Mouse (Mus musculus) neutrophil, adult 59 days (primary cell): ENCODE results near the gene Fam69a. TPM values are rescaled to one million over a fixed set of nuclear protein-coding genes. Genes with fewer than 3 reads are reported as not detected.

ENCODE experiments used
- total RNA-seq, 2 experiments: library from RNA; stranded (reverse); gene quantifications; 1 replicate in 1 of 2; 2 replicates in 1 of 2; pipeline ENCODE4 v1.2.4; 2023

Gene Fam69a
- total RNA-seq, result 10 to 100 TPM; 20.6 to 27.2 TPM

DNA sequence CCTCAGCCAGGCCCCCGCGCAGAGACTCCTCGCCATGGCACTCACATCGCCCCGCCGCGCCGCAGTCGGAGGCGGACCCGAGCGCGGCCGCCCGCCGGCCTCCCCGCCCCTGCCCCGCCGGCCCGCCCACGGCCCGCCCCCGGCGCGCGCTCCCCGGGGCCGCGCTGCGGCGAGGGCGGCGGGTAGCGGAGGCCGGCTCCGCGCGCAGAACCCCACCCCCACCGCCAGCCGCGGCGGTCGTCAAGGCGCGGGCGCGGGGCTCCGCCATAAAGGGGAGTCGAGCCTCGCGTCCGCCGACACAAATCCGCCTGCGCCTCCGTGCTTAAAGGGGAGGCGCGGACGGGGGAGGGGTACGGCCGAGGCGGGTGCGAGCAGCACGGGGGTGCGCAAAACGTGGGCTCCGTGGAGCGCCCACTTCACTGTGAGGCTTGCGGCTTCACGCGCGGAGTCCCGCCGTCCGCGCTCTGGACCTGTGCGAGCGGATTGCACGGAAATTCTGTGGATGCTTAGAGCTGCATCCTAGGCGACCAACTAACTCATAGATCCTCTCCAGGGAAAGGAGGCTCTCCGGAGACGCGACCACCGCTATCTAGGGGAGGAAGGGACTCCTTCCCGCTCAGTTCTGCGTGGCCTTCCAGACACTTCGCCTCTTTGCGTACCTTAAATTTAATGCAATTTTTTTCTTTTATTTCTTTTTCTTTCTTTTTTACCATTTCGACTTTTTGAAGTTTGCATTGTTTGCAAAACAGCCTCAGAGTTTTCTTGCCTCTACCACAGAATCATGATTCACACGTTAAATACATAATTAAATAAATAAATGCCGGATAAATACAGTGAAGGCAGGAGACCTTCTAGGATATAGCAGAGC lies at the start of gene Fam69a:
TSS of gene Fam69a (minus strand) at position 119 of the 868 bp plus-strand sequence.

DNA sequence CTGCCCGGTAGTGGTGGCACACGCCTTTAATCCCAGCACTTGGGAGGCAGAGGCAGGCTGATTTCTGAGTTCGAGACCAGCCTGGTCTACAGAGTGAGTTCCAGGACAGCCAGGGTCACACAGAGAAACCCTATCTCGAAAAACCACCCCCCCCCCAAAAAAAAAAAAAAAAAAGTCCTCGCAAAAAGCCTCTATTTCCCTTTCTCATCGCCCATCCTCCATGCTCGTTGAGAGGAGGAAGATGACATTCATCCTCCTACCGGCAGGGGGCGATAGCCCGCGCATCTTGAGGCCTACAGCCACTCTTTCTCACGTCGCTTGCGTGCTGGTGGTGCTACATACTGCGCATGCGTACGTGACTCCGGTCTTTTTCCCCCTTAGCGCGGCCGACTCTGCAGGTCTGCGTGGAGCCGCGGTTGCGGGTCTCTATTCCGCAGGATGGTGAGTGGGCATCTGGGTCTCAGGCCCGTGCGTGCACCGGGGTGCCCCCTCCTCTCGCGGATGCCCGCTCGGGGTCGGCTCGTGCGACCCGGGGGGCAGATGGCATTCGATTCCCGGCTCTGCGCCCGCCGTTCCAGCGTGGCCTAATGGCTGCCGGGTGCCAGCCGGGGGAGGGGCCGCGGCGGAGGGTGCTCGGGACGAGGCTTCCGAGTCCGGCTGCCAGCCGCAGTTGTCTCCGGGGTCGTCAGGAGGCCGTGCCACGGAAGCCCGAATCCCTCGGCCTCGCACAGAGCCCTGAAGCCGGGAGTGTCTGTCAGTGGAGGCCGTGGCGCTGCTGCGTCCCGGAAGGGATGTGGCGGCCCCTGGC lies 86.5 kb downstream of the Fam69a start, which contains the start of gene Rpl5:
TSS of gene Rpl5 (plus strand) at position 297 of the 808 bp plus-strand sequence.

DNA sequence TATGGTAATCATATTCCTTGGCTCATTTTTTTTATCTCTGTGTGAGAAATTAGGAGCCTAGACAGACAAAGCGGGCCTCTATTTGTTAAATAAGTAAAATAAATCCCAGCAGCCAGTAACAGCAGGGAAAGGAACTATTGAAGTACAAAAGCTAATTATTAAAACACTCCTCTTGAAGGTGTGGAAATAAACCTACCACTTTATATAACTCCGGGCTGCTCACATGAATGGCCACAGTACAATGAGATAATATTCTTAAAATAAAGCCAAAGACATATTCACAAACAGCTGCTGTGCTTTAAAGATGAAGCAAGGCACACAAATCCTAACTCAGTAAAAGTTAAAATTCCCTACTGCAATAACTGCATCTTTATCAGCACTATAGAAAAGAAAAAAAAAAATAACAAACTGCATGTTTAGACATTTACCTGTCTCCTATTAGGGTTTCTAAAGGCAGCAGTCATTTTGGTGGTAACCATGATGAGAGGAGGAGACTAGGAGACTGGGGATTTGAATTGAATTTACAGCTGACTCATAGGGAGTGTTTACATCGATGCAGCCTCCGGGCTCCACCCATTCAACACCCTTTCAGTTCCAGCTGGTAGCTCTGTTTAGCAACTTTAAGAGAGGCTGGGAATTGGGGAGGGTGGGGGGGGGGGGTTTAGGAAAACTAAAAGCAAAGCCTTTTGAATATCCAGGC lies 112.2 kb downstream of the Fam69a start, which contains the start of gene Evi5:
TSS of gene Evi5 (minus strand) at position 547 of the 700 bp plus-strand sequence.

Other genes with a start within 250 kb of the Fam69a start
- gene Ube2d2b, start 157.0 kb downstream of the Fam69a start, total RNA-seq, result under 1 TPM in 1 of 2 experiments, not detected in 1; 0.20 TPM
- gene Evi5, start 112.0 kb downstream of the Fam69a start, total RNA-seq, result 10 to 100 TPM; 35.0 to 36.4 TPM
- gene Rpl5, start 86.6 kb downstream of the Fam69a start, total RNA-seq, result 10 to 100 TPM; 28.1 to 37.5 TPM
- gene Mtf2, start 78.6 kb upstream of the Fam69a start, total RNA-seq, result 10 to 100 TPM; 33.3 to 39.8 TPM
- gene Tmed5, start 145.5 kb upstream of the Fam69a start, total RNA-seq, result 10 to 100 TPM; 51.1 to 51.7 TPM
- 1 to 10 TPM; 6.2 to 7.3 TPM for gene Ccdc18, start 145.8 kb upstream of the Fam69a start, total RNA-seq